Mouse (Mus musculus) heart, adult 2 months (tissue): ENCODE measurements around the gene Tesk2. TPM values are rescaled to one million over a fixed set of nuclear protein-coding genes. Genes with fewer than 3 reads are reported as not detected.

Experiments
- DNase-seq, 2 experiments: peaks; one replicate each; pipeline ENCODE4 v3.0.0; 2021
- H3K27ac ChIP-seq: fragments of 200-600 bp; 2 replicates; pipeline ENCODE4 v1.8.1; 2022
- H3K27me3 ChIP-seq: fragments of 200-500 bp; 2 replicates; pipeline ENCODE4 v1.6.1; 2012; ENCODE audit warnings: mild to moderate bottlenecking, low read length, inconsistent platforms, mixed read lengths; ENCODE audit not compliant: control insufficient read depth, insufficient read depth
- H3K36me3 ChIP-seq: fragments of 200-500 bp; 2 replicates; pipeline ENCODE4 v1.6.1; 2012; ENCODE audit warnings: low read length, inconsistent platforms; ENCODE audit not compliant: control insufficient read depth, insufficient read depth
- H3K4me1 ChIP-seq: fragments of 200-500 bp; 2 replicates; pipeline ENCODE4 v1.6.1; 2011; ENCODE audit warnings: low read length; ENCODE audit not compliant: control insufficient read depth, insufficient read depth
- H3K4me3 ChIP-seq: fragments of 200-600 bp; 2 replicates; pipeline ENCODE4 v1.8.1; 2022
- H3K79me2 ChIP-seq: fragments of 200-500 bp; replicated peaks from 2 replicates; pipeline ENCODE4 v1.6.1; 2012; ENCODE audit warnings: mild to moderate bottlenecking, inconsistent platforms, low read length, moderate library complexity, mixed read lengths; ENCODE audit not compliant: control insufficient read depth, insufficient read depth
- H3K9ac ChIP-seq: fragments of 200-500 bp; 2 replicates; pipeline ENCODE4 v1.6.1; 2012; ENCODE audit warnings: low read depth, mild to moderate bottlenecking, control low read depth, inconsistent platforms, low read length, mixed read lengths
- CTCF ChIP-seq: fragments of 200-600 bp; IDR thresholded peaks from 2 replicates; pipeline ENCODE4 v1.8.1; 2022; ENCODE audit warnings: antibody characterized with exemption, mild to moderate bottlenecking, moderate library complexity
- EP300 ChIP-seq: fragments of 200-500 bp; IDR thresholded peaks from 2 replicates; pipeline ENCODE4 v1.6.1; 2011; ENCODE audit warnings: low read depth, low read length, control low read depth; ENCODE audit not compliant: insufficient read depth
- POLR2A ChIP-seq: fragments of 200-500 bp; IDR thresholded peaks from 2 replicates; pipeline ENCODE4 v1.6.1; 2011; ENCODE audit warnings: mild to moderate bottlenecking, low read depth, low read length, control low read depth; ENCODE audit not compliant: insufficient read depth
- WGBS: fragments of 180-500 bp; shearing (Covaris S2); methylation state at CpG from one replicate; pipeline ENCODE4 v1.1.7; 2018; 5-methylcytosine and 5-hydroxymethylcytosine counted together
- intact Hi-C: fragments of 180-260 bp; cut with DNase I; formaldehyde crosslinking; loops from one replicate; pipeline ENCODE4 v1.15.1; 2025
- polyA plus RNA-seq: library from polyadenylated mRNA; depleted of rRNA; stranded (reverse); fragments of >200 nt; gene quantifications from 2 replicates; pipeline ENCODE4 v1.2.3, GENCODE M21; 2012
- total RNA-seq, 2 experiments: library from RNA; stranded (reverse); gene quantifications; 2 replicates each; pipeline ENCODE4 v1.2.3; 2021

Tesk2 gene
- total and polyA plus RNA-seq, 3 experiments = 1.5 to 2.3 (median 1.6) TPM

GRCm38 (mm10) chr4:116725444-116725843, 4.7 kb downstream of the Tesk2 start:
- Histone ChIP-seq H3K4me1 (peaks cover 2% of the 10 kb centered on the region; the same call in 1 of the 2 replicates), H3K27me3 (no peaks in the 10 kb centered on the region)

GRCm38 (mm10) chr4:116727401-116727800, 6.7 kb downstream of the Tesk2 start:
- no peaks in the 10 kb centered on the region for H3K4me1 ChIP-seq
- intact Hi-C loops = no loop called here
- no peak overlapping the region for H3K9ac ChIP-seq
- H3K27me3 ChIP-seq = no peaks in the 10 kb centered on the region
- TF ChIP-seq EP300 (no peak), CTCF (no peak), POLR2A (no peak)
- H3K79me2 ChIP-seq = peaks cover 1% of the 10 kb centered on the region; the same call in 1 of the 2 replicates
- no peaks in the 10 kb centered on the region for H3K36me3 ChIP-seq
- WGBS = 85% methylated on average over 3 of the region's 3 CpGs
- H3K4me3 ChIP-seq = no peak overlapping the region
- no peak for DNase-seq
- H3K27ac ChIP-seq = no peak overlapping the region

More at GRCm38 (mm10) chr4:116725444-116725843, 4.7 kb downstream of the Tesk2 start:
- Histone ChIP-seq H3K79me2 (peaks cover 1% of the 10 kb centered on the region; the same call in 1 of the 2 replicates), H3K36me3 (no peaks in the 10 kb centered on the region), H3K4me3 (no peak overlapping the region), H3K9ac (no peak overlapping the region), H3K27ac (no peak overlapping the region)
- TF ChIP-seq EP300 (no peak), POLR2A (no peak), CTCF (no peak)
- intact Hi-C loops = no loop called here
- DNase-seq = no peak
- WGBS = 65% methylated on average over 5 of the region's 5 CpGs

GRCm38 (mm10) chr4:116729532-116729931, 8.8 kb downstream of the Tesk2 start:
- H3K4me1 ChIP-seq = no peaks in the 10 kb centered on the region
- no peak for TF ChIP-seq POLR2A
- H3K27me3 ChIP-seq = no peaks in the 10 kb centered on the region
- no peak overlapping the region for H3K27ac ChIP-seq
- intact Hi-C loops = no loop called here
- no peak for DNase-seq
- no peak overlapping the region for H3K4me3 ChIP-seq
- H3K9ac ChIP-seq = no peak overlapping the region
- 95% methylated on average over 3 of the region's 3 CpGs for WGBS
- peaks cover 1% of the 10 kb centered on the region; the same call in 1 of the 2 replicates for H3K79me2 ChIP-seq
- H3K36me3 ChIP-seq = no peaks in the 10 kb centered on the region

GRCm38 (mm10) chr4:116731077-116731476, 10.3 kb downstream of the Tesk2 start:
- H3K27me3 ChIP-seq = no peaks in the 10 kb centered on the region

GRCm38 (mm10) chr4:116732355-116732754, 11.6 kb downstream of the Tesk2 start:
- H3K9ac ChIP-seq = no peak overlapping the region
- DNase-seq = no peak
- intact Hi-C loops = no loop called here
- H3K36me3 ChIP-seq = no peaks in the 10 kb centered on the region
- TF ChIP-seq CTCF = no peak
- TF ChIP-seq POLR2A = no peak
- no peak for TF ChIP-seq EP300
- WGBS = 50% methylated on average over 5 of the region's 5 CpGs
- H3K27ac ChIP-seq = no peak overlapping the region
- no peaks in the 10 kb centered on the region for H3K79me2 ChIP-seq
- no peaks in the 10 kb centered on the region for H3K27me3 ChIP-seq
- no peaks in the 10 kb centered on the region for H3K4me1 ChIP-seq
- no peak overlapping the region for H3K4me3 ChIP-seq

More at GRCm38 (mm10) chr4:116731077-116731476, 10.3 kb downstream of the Tesk2 start:
- TF ChIP-seq CTCF (no peak), POLR2A (no peak), EP300 (no peak)
- 34% methylated on average over 9 of the region's 9 CpGs for WGBS
- DNase-seq = no peak
- no peak overlapping the region for H3K4me3 ChIP-seq
- H3K36me3 ChIP-seq = no peaks in the 10 kb centered on the region
- H3K4me1 ChIP-seq = no peaks in the 10 kb centered on the region
- no peak overlapping the region for H3K27ac ChIP-seq
- H3K79me2 ChIP-seq = no peaks in the 10 kb centered on the region
- intact Hi-C loops = no loop called here
- no peak overlapping the region for H3K9ac ChIP-seq

- intact Hi-C loops = no loop called here
- H3K27me3 ChIP-seq = no peaks in the 10 kb centered on the region
- no peak overlapping the region for H3K27ac ChIP-seq
- no peaks in the 10 kb centered on the region for H3K4me1 ChIP-seq
- no peaks in the 10 kb centered on the region for H3K36me3 ChIP-seq
- TF ChIP-seq EP300 (no peak), POLR2A (no peak), CTCF (no peak)
- no peak for DNase-seq
- H3K4me3 ChIP-seq = no peak overlapping the region
- no peak overlapping the region for H3K9ac ChIP-seq
- no peaks in the 10 kb centered on the region for H3K79me2 ChIP-seq
- 76% methylated on average over 2 of the region's 2 CpGs for whole genome bisulfite sequencing
These were observed 14.2 kb downstream of the Tesk2 start for GRCm38 (mm10) chr4:116734996-116735395.
